ENCODE assay signal across 16 mouse cellular contexts in the genomic region with DNA sequence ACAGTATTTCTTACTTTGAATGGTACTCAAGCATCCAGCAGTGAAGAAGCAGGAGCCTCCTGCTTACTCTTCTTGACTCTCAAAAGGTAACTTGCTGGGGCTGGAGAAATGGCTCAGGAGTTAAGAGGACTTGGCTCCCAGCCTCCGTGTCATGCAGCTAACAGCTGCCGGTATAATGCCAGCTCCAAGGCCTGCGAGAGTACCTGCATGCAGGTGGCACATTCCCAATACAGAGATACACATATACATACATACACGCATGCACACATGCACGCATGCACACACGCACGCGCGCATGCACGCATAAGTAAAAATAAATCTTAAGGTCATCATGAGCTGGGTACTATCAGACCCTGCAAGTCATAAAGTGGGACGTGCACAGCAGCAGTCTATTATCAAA.
"Had no signal": no experiment of that assay in that cellular context is flagged by ENCODE, and none has a peak within 500 bp of the region (broad histone marks: within the 10 kb centered on the region; RNA-seq: fewer than 3 reads in every experiment).

No protein-coding gene starts in this region.

- H3K4me3 ChIP-seq: neural tube, embryonic 13.5 days; neural tube, embryonic 15.5 days; stomach, embryonic 15.5 days had no signal

- H3K9me3 ChIP-seq: neural tube, embryonic 13.5 days; neural tube, embryonic 15.5 days; stomach, embryonic 15.5 days had no signal

- H3K27me3 ChIP-seq: neural tube, embryonic 13.5 days; neural tube, embryonic 15.5 days; stomach, embryonic 15.5 days had no signal

- H3K36me3 ChIP-seq: neural tube, embryonic 13.5 days; neural tube, embryonic 15.5 days; stomach, embryonic 15.5 days had no signal

- H3K27ac ChIP-seq: neural tube, embryonic 13.5 days; neural tube, embryonic 15.5 days; stomach, embryonic 15.5 days; stomach, postnatal 0 days had no signal

- DNase-seq: retina, postnatal 1 day; right cerebral cortex, adult 18-20 months; right cerebral cortex, postnatal 14 days; right cerebral cortex, postnatal 25 days; right cerebral cortex, postnatal 4 days; spleen, adult 18-20 months; thymus, adult 18-20 months; thymus, adult 2 months; thymus, postnatal 14 days; thymus, postnatal 25 days; thymus, postnatal 36 days; thymus, postnatal 4 days had no signal

- H3K4me1 ChIP-seq: neural tube, embryonic 13.5 days; neural tube, embryonic 15.5 days; stomach, embryonic 15.5 days had no signal
